In the genomic region with DNA sequence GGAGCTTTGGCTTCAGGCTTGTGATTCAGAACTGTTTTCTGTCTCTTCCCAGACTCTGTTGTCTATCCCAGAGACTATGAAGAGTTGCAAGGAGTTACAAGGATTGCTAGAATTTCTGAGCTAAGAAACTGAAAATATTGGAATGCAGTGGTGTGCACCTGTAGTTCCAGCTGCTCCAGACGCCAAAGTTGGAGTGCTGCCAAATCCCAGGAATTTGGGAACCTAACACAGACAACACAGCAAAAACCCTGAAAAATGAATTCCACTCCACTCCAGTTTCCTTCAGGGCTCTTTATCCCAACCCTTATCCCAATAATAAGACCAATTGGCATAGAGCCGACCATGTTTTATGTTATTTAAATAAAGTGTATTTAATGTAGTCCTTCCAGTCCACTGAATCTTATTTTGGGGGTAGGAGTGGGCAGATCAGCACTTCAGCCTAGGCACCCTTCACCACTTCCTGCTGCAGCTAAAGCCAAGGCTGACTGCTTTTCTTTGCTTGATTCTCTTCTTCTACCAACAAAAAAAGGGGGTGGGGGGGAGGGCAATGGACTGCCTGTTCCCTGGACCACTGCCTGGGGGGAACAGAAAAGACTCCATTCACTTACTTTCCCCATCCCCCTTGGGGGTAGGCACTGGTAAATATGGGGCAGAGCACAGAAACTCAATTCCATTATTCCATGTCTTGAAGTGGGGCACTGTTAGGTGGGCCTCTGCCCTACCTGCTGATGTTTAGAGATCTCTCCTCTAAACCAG, we compare ENCODE assay signal across 8 mouse cellular contexts. TPM values are rescaled to one million over a fixed set of nuclear protein-coding genes. Genes with fewer than 3 reads are reported as not detected.
A peak's percentile ranks its signal among the peaks of the same experiment; 100 is the strongest.
DNase-seq lines count a peak whose midpoint lies in the region; ATAC-seq and TF ChIP-seq lines count a peak whose summit lies in the region.

No protein-coding gene starts in this region.

- H3K79me2 ChIP-seq in macrophage (ENCODE audit: inconsistent target): no peaks in the 10 kb centered on the region

- peak overlapping the region; percentile 46 for H3K4me2 ChIP-seq in forebrain, embryonic 14.5 days (ENCODE audit: low read length)

- no peaks in the 10 kb centered on the region for H3K27me3 ChIP-seq in forebrain, embryonic 14.5 days (replicated peaks; ENCODE audit: control insufficient read depth, insufficient read depth, low read length)

- no peak for TF ChIP-seq CTCF in cortical plate, adult 2 months (IDR thresholded peaks at IDR 0.05; ENCODE audit: extremely low read depth, insufficient read depth, low read length)

- peak overlapping the region; percentile 36 for H3K4me3 ChIP-seq in cortical plate, adult 2 months (ENCODE audit: insufficient read depth, low read length)
- H3K4me3 ChIP-seq in forebrain, embryonic 14.5 days (ENCODE audit: low read depth, low read length): no peak overlapping the region
- H3K4me3 ChIP-seq in macrophage (ENCODE audit: inconsistent target): peak overlapping the region; percentile 30; the same call in 1 of the 2 replicates

- TF ChIP-seq POLR2A in cortical plate, adult 2 months (IDR thresholded peaks at IDR 0.05; ENCODE audit: extremely low read depth, insufficient read depth, low read length): 0 out of 2 replicates have a peak, but pooled peaks have one; percentile 6

- H3K4me1 ChIP-seq in cortical plate, adult 2 months (ENCODE audit: control insufficient read depth, insufficient read depth, low read length): 0 out of 2 replicates have a peak, but pooled peaks cover 1% of the 10 kb centered on the region
- peaks cover 10% of the 10 kb centered on the region for H3K4me1 ChIP-seq in forebrain, embryonic 14.5 days (ENCODE audit: control insufficient read depth, insufficient read depth, low read length)

- WGBS in forebrain, embryonic 14.5 days: 10% methylated on average over 2 of the region's 2 CpGs
- WGBS in macrophage (ENCODE audit: missing documents): 77% methylated on average over 2 of the region's 2 CpGs

- DNase-seq in layer of hippocampus, adult 9-11 months: peak; percentile 54
- DNase-seq in layer of hippocampus, postnatal 36 days: no peak
- DNase-seq in forebrain, embryonic 14.5 days (ENCODE audit: low spot score): peak; percentile 80
- no peak for DNase-seq in retina, postnatal 1 day
- no peak for DNase-seq in lung, postnatal 36 days
- DNase-seq in spleen, adult 18-20 months: no peak

- 0 out of 2 replicates have a peak overlapping the region, but pooled peaks have one; percentile 27 for H3K27ac ChIP-seq in cortical plate, adult 2 months (ENCODE audit: insufficient read depth, low read length)
- H3K27ac ChIP-seq in forebrain, embryonic 14.5 days (ENCODE audit: low read depth, low read length): peak overlapping the region; percentile 81
- peak overlapping the region; percentile 43 for H3K27ac ChIP-seq in macrophage

- no peaks in the 10 kb centered on the region for H3K9me3 ChIP-seq in forebrain, embryonic 14.5 days (replicated peaks; ENCODE audit: control insufficient read depth, low read length)

- ATAC-seq in forebrain, embryonic 14.5 days: peak; percentile 78

- no peak overlapping the region for H3K9ac ChIP-seq in forebrain, embryonic 14.5 days (ENCODE audit: low read length)

- H3K36me3 ChIP-seq in forebrain, embryonic 14.5 days (ENCODE audit: control insufficient read depth, insufficient read depth, low read length): peaks cover 52% of the 10 kb centered on the region
- no peaks in the 10 kb centered on the region for H3K36me3 ChIP-seq in macrophage (ENCODE audit: inconsistent target)

RNA-seq across cellular contexts. Expression of gene Aldoc, which starts 0.5 kb away (rescaled TPM):
- total RNA-seq in layer of hippocampus, postnatal 36 days (2021): 100 to 1,000 TPM; 781 to 864 TPM
- 1,609 and 1,659 TPM in 2 replicates for polyA plus RNA-seq in cortical plate, adult 2 months (2012; rRNA removed)
- 161 and 167 TPM in 2 replicates for polyA plus RNA-seq in forebrain, embryonic 14.5 days (2014; fragmentation: Nextera tagmentation; extraction: Ambion mirVana)
- 1 to 10 TPM in 12 of 26 experiments, under 1 TPM in 6, not detected in 8; 0.25 to 5.1 (median 1.7) TPM for total RNA-seq in macrophage (2018; cell fraction: chromatin; rRNA removed)
- 10 to 100 TPM in 11 of 26 experiments, 1 to 10 TPM in 15; 1.7 to 29.1 (median 6.8) TPM for total RNA-seq in macrophage (2018; cell fraction: cytosol; rRNA removed)
- 1 to 10 TPM in 20 of 26 experiments, under 1 TPM in 6; 0.29 to 8.5 (median 2.2) TPM for total RNA-seq in macrophage (2018; cell fraction: nucleus; rRNA removed)
- 6.8 to 30.2 TPM (median 7.3 TPM) in 3 replicates for polyA plus RNA-seq in macrophage (2018)

RNA-seq across cellular contexts. Expression of gene Pigs, which starts 6.0 kb away (rescaled TPM):
- 10 to 100 TPM; 57.9 to 59.0 TPM for total RNA-seq in layer of hippocampus, postnatal 36 days (2021)
- 69.3 and 77.3 TPM in 2 replicates for polyA plus RNA-seq in cortical plate, adult 2 months (2012; rRNA removed)
- polyA plus RNA-seq in forebrain, embryonic 14.5 days (2014; fragmentation: Nextera tagmentation; extraction: Ambion mirVana): 46.8 and 51.0 TPM in 2 replicates
- 10 to 100 TPM in 8 of 26 experiments, 1 to 10 TPM in 18; 2.2 to 25.9 (median 8.0) TPM for total RNA-seq in macrophage (2018; cell fraction: chromatin; rRNA removed)
- total RNA-seq in macrophage (2018; cell fraction: cytosol; rRNA removed): 10 to 100 TPM; 47.8 to 88.9 (median 66.9) TPM
- total RNA-seq in macrophage (2018; cell fraction: nucleus; rRNA removed): 100 to 1,000 TPM in 1 of 26 experiments, 10 to 100 TPM in 25; 14.4 to 101 (median 62.9) TPM
- 66.8 to 71.6 TPM (median 67.7 TPM) in 3 replicates for polyA plus RNA-seq in macrophage (2018)

RNA-seq across cellular contexts. Expression of gene Spag5, which starts 20.9 kb away (rescaled TPM):
- total RNA-seq in layer of hippocampus, postnatal 36 days (2021): 10 to 100 TPM in 1 of 2 experiments, 1 to 10 TPM in 1; 6.9 to 10.1 TPM
- polyA plus RNA-seq in cortical plate, adult 2 months (2012; rRNA removed): 29.6 and 35.1 TPM in 2 replicates
- 21.5 and 25.4 TPM in 2 replicates for polyA plus RNA-seq in forebrain, embryonic 14.5 days (2014; fragmentation: Nextera tagmentation; extraction: Ambion mirVana)
- 10 to 100 TPM in 9 of 26 experiments, 1 to 10 TPM in 17; 1.9 to 34.0 (median 6.1) TPM for total RNA-seq in macrophage (2018; cell fraction: chromatin; rRNA removed)
- 1 to 10 TPM in 11 of 26 experiments, under 1 TPM in 15; 0.31 to 3.4 (median 0.80) TPM for total RNA-seq in macrophage (2018; cell fraction: cytosol; rRNA removed)
- total RNA-seq in macrophage (2018; cell fraction: nucleus; rRNA removed): 10 to 100 TPM in 1 of 26 experiments, 1 to 10 TPM in 23, under 1 TPM in 2; 0.58 to 24.7 (median 2.7) TPM
- polyA plus RNA-seq in macrophage (2018): 0.66 to 3.3 TPM (median 2.6 TPM) in 3 replicates

RNA-seq across cellular contexts. Expression of gene Unc119, which starts 21.0 kb away (rescaled TPM):
- total RNA-seq in layer of hippocampus, postnatal 36 days (2021): 10 to 100 TPM; 31.6 to 36.4 TPM
- polyA plus RNA-seq in cortical plate, adult 2 months (2012; rRNA removed): 65.3 and 68.4 TPM in 2 replicates
- 72.5 and 73.8 TPM in 2 replicates for polyA plus RNA-seq in forebrain, embryonic 14.5 days (2014; fragmentation: Nextera tagmentation; extraction: Ambion mirVana)
- 10 to 100 TPM in 14 of 26 experiments, 1 to 10 TPM in 12; 1.3 to 27.1 (median 10.6) TPM for total RNA-seq in macrophage (2018; cell fraction: chromatin; rRNA removed)
- 10 to 100 TPM; 16.6 to 35.4 (median 28.4) TPM for total RNA-seq in macrophage (2018; cell fraction: cytosol; rRNA removed)
- total RNA-seq in macrophage (2018; cell fraction: nucleus; rRNA removed): 10 to 100 TPM in 13 of 26 experiments, 1 to 10 TPM in 13; 6.1 to 44.2 (median 10.0) TPM
- 21.6 to 57.5 TPM (median 31.3 TPM) in 3 replicates for polyA plus RNA-seq in macrophage (2018)

RNA-seq across cellular contexts. Expression of gene BC030499, which starts 31.6 kb away (rescaled TPM):
- total RNA-seq in layer of hippocampus, postnatal 36 days (2021): 1 to 10 TPM; 7.2 to 7.8 TPM
- polyA plus RNA-seq in cortical plate, adult 2 months (2012; rRNA removed): 31.8 and 39.1 TPM in 2 replicates
- 0.19 and 0.43 TPM in 2 replicates for polyA plus RNA-seq in forebrain, embryonic 14.5 days (2014; fragmentation: Nextera tagmentation; extraction: Ambion mirVana)
- total RNA-seq in macrophage (2018; cell fraction: chromatin; rRNA removed): 10 to 100 TPM in 14 of 26 experiments, 1 to 10 TPM in 12; 1.8 to 36.5 (median 10.8) TPM
- total RNA-seq in macrophage (2018; cell fraction: cytosol; rRNA removed): under 1 TPM in 20 of 26 experiments, not detected in 6; 0.05 to 0.91 (median 0.27) TPM
- 10 to 100 TPM in 7 of 26 experiments, 1 to 10 TPM in 18, under 1 TPM in 1; 0.97 to 40.9 (median 4.0) TPM for total RNA-seq in macrophage (2018; cell fraction: nucleus; rRNA removed)
- polyA plus RNA-seq in macrophage (2018): 0.32 to 1.4 TPM (median 0.54 TPM) in 3 replicates

Comparison
In these comparisons a context has a peak if more than half of its experiments do, and no peak if none do; other contexts are left out.
1. DNase-seq: peak in layer of hippocampus, adult 9-11 months (single experiment) and forebrain, embryonic 14.5 days (single experiment); none in layer of hippocampus, postnatal 36 days (0 of 2), retina, postnatal 1 day (single experiment), lung, postnatal 36 days (single experiment) and spleen, adult 18-20 months (0 of 2).
2. H3K27ac ChIP-seq: peak in every context shown above with its lines; median percentile 81 in forebrain, embryonic 14.5 days; 43 in macrophage; 27 in cortical plate, adult 2 months.